Mouse (Mus musculus) E14TG2a.4 (cell line): Measurements from ENCODE around the gene Adam1b.

ENCODE experiments used
- CTCF ChIP-seq: conservative IDR thresholded peaks from 2 replicates; pipeline ENCODE4 v1.5.1; 2014; ENCODE audit warnings: low read length
- NANOG ChIP-seq: IDR thresholded peaks from 2 replicates; pipeline ENCODE4 v1.6.1; 2014; ENCODE audit warnings: borderline replicate concordance, low read length, mixed read lengths
- POU5F1 ChIP-seq: IDR thresholded peaks from 2 replicates; pipeline ENCODE4 v1.6.1; 2014; ENCODE audit warnings: low read length, borderline replicate concordance

DNA sequence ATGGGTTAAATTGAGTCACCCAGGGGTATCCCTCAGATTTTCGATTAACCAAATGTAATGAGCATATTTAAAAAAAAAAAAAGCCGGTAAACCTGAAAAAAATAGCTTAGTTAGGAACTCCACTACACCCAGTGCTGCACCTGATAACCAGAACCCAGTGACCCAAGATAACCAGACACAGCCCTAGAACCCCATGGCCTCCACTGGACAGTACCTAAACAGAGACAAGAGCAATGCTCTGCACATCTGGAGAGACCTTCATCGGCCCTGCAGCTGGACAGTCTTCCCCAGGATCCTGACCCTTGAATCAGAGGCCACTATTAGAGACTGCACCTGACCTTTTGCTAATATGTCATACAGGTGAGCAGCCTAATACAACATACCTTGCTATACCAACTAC is 43.8 kb upstream of the Adam1b start:
- TF ChIP-seq CTCF, result no peak
- no peak for TF ChIP-seq POU5F1
- TF ChIP-seq NANOG, result no peak
